Mouse (Mus musculus): ENCODE results near the gene Bfsp2. TPM values are rescaled to one million over a fixed set of nuclear protein-coding genes. Genes with fewer than 3 reads are reported as not detected.

Bfsp2 gene
- total RNA-seq, 1 experiment, result not detected

DNA sequence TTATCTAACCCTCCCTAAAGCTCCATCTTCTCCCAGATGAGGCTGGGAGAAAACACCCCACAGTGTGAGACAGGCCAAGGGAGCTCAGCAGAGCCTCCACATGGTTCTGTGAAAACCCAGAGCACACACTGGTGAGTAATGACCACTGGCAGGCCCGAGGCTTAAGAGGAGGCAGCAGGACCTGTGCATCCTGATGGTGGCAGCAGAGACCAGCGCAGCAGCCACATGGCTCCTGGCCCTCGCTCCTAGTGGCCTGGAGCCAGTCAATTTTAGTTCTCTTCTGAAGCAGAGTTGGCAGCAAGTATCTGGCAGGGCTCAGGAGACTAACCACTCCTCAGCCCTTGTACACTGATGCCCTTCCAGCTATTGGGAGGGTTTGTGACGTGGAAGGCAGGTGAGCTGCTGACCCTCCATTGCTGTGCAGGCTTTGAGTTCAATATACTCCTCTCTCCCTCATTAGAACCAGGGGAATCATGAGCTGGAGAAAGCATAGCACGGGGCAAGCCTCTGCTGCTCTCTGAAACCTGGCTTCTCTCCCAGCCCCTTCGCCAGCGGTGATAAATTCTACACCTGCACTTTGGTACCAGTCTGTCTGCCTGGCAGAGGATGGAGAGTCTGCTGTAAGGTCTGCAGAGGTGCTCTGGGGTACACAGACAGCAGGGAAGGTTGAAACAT, 14.3 kb upstream of the Bfsp2 start:
- H3K9me3 ChIP-seq (ENCODE audit: control insufficient read depth, insufficient read depth, low read depth, low read length), result no peaks in the 10 kb centered on the region
- TF ChIP-seq ZC3H11A (IDR thresholded peaks at IDR 0.05; ENCODE audit: borderline replicate concordance, low read depth, low read length) (peak; percentile 64), ZNF384 (IDR thresholded peaks at IDR 0.05; ENCODE audit: low read depth, low read length) (no peak), CHD2 (IDR thresholded peaks at IDR 0.05; ENCODE audit: low read depth, low read length) (no peak), HCFC1 (IDR thresholded peaks at IDR 0.05; ENCODE audit: borderline replicate concordance, insufficient read depth, low read length) (no peak)
- no peaks in the 10 kb centered on the region for H3K4me1 ChIP-seq (ENCODE audit: control insufficient read depth in 2 of 2, insufficient read depth in 2 of 2, low read length in 2 of 2, poor library complexity in 1 of 2)
- H3K27ac ChIP-seq (ENCODE audit: insufficient read depth, low read depth, low read length, poor library complexity, severe bottlenecking), result no peak overlapping the region
- no peak overlapping the region for H3K4me3 ChIP-seq (ENCODE audit: insufficient read depth in 1 of 2, low read depth in 1 of 2, low read length in 2 of 2, poor library complexity in 1 of 2, severe bottlenecking in 1 of 2)
- in situ Hi-C loops (cut with MboI; ENCODE audit: low sequenced_read_pairs in 2 of 2, unreplicated experiment in 2 of 2), result loop anchor here (10.0 to 25.0 kb wide), 3 partner anchors 260 to 500 kb away; partner anchors contain the start of gene Tmem108 (in 1 of the 2)
- no peaks in the 10 kb centered on the region for H3K36me3 ChIP-seq (ENCODE audit: control insufficient read depth, insufficient read depth, low read length, poor library complexity, severe bottlenecking)
- no peak for DNase-seq (ENCODE audit: low read depth, low spot score)
- no peak overlapping the region for H3K9ac ChIP-seq (ENCODE audit: insufficient read depth, low read depth, low read length, poor library complexity, severe bottlenecking)

DNA sequence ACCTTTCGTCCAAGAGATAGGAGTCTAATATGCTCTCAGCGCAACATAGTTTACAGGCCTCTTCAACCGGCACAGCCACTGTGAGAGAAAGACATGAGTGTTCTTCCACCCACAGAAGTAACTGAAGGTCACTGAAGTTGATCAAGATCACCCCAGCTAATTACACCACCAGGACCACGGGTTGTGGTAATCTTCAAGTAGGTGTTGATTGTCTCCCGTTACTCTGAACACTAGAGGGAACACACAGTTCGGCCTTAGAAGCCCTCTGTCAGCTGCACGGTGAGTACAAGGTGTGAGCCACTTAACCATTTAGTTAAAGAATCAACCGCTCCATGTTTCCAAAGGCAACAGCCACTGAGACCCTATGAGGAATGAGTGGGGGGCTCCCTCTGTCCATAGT, 11.8 kb upstream of the Bfsp2 start:
- no peak for DNase-seq (ENCODE audit: low read depth, low spot score)
- Histone ChIP-seq H3K9me3 (ENCODE audit: control insufficient read depth, insufficient read depth, low read depth, low read length) (no peaks in the 10 kb centered on the region), H3K36me3 (ENCODE audit: control insufficient read depth, insufficient read depth, low read length, poor library complexity, severe bottlenecking) (no peaks in the 10 kb centered on the region), H3K4me1 (ENCODE audit: control insufficient read depth in 2 of 2, insufficient read depth in 2 of 2, low read length in 2 of 2, poor library complexity in 1 of 2) (no peaks in the 10 kb centered on the region), H3K9ac (ENCODE audit: insufficient read depth, low read depth, low read length, poor library complexity, severe bottlenecking) (no peak overlapping the region), H3K4me3 (ENCODE audit: insufficient read depth in 1 of 2, low read depth in 1 of 2, low read length in 2 of 2, poor library complexity in 1 of 2, severe bottlenecking in 1 of 2) (no peak overlapping the region), H3K27ac (ENCODE audit: insufficient read depth, low read depth, low read length, poor library complexity, severe bottlenecking) (no peak overlapping the region)
- in situ Hi-C loops (cut with MboI; ENCODE audit: low sequenced_read_pairs in 2 of 2, unreplicated experiment in 2 of 2), result loop anchor here (10.0 to 25.0 kb wide), 3 partner anchors 263 to 503 kb away; partner anchors contain the start of gene Tmem108 (in 1 of the 2)
- no peak for TF ChIP-seq CHD2 (IDR thresholded peaks at IDR 0.05; ENCODE audit: low read depth, low read length)
- TF ChIP-seq HCFC1 (IDR thresholded peaks at IDR 0.05; ENCODE audit: borderline replicate concordance, insufficient read depth, low read length), result no peak
- TF ChIP-seq ZC3H11A (IDR thresholded peaks at IDR 0.05; ENCODE audit: borderline replicate concordance, low read depth, low read length), result no peak
- TF ChIP-seq MAFK (IDR thresholded peaks at IDR 0.05; ENCODE audit: insufficient read depth, low read depth, low read length), result no peak

GRCm38 (mm10) chr9:103490439-103490838, 10.2 kb upstream of the Bfsp2 start:
- H3K4me1 ChIP-seq (ENCODE audit: control insufficient read depth in 2 of 2, insufficient read depth in 2 of 2, low read length in 2 of 2, poor library complexity in 1 of 2), result no peaks in the 10 kb centered on the region
- no peaks in the 10 kb centered on the region for H3K36me3 ChIP-seq (ENCODE audit: control insufficient read depth, insufficient read depth, low read length, poor library complexity, severe bottlenecking)
- H3K27ac ChIP-seq (ENCODE audit: insufficient read depth, low read depth, low read length, poor library complexity, severe bottlenecking), result no peak overlapping the region
- in situ Hi-C loops (cut with MboI; ENCODE audit: low sequenced_read_pairs in 2 of 2, unreplicated experiment in 2 of 2), result loop anchor here (10.0 to 25.0 kb wide), 3 partner anchors 264 to 504 kb away; partner anchors contain the start of gene Tmem108 (in 1 of the 2)
- peak; percentile 50 for DNase-seq (ENCODE audit: low read depth, low spot score)
- no peak overlapping the region for H3K9ac ChIP-seq (ENCODE audit: insufficient read depth, low read depth, low read length, poor library complexity, severe bottlenecking)
- TF ChIP-seq HCFC1 (IDR thresholded peaks at IDR 0.05; ENCODE audit: borderline replicate concordance, insufficient read depth, low read length) (no peak), ZNF384 (IDR thresholded peaks at IDR 0.05; ENCODE audit: low read depth, low read length) (no peak), ZC3H11A (IDR thresholded peaks at IDR 0.05; ENCODE audit: borderline replicate concordance, low read depth, low read length) (peak; percentile 88), MAFK (IDR thresholded peaks at IDR 0.05; ENCODE audit: insufficient read depth, low read depth, low read length) (no peak), CHD2 (IDR thresholded peaks at IDR 0.05; ENCODE audit: low read depth, low read length) (no peak)
- no peak overlapping the region for H3K4me3 ChIP-seq (ENCODE audit: insufficient read depth in 1 of 2, low read depth in 1 of 2, low read length in 2 of 2, poor library complexity in 1 of 2, severe bottlenecking in 1 of 2)
- H3K9me3 ChIP-seq (ENCODE audit: control insufficient read depth, insufficient read depth, low read depth, low read length), result no peaks in the 10 kb centered on the region

DNA sequence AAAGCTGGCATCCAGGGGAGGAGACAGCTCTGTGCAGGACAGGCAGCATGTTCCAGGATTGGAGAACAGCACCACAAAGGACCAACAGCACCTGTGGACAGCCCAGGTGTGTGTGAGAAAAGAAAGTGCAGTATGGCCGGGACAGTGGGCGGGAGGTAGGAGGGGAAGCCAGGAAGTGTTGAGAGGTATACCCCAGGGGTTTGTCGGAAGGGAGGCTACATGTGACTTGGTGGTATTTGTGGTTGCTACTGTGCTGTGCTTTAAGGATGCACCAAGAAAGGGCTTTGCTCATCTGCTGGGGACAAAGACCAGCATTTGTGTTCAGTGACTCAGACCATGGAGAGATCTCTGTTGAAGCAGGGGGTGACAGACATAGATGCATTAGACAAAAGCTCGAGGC, 9.7 kb upstream of the Bfsp2 start:
- no peaks in the 10 kb centered on the region for H3K4me1 ChIP-seq (ENCODE audit: control insufficient read depth in 2 of 2, insufficient read depth in 2 of 2, low read length in 2 of 2, poor library complexity in 1 of 2)
- in situ Hi-C loops (cut with MboI; ENCODE audit: low sequenced_read_pairs in 2 of 2, unreplicated experiment in 2 of 2), result loop anchor here (10.0 to 25.0 kb wide), 3 partner anchors 265 to 505 kb away; partner anchors contain the start of gene Tmem108 (in 1 of the 2)
- no peaks in the 10 kb centered on the region for H3K9me3 ChIP-seq (ENCODE audit: control insufficient read depth, insufficient read depth, low read depth, low read length)
- H3K4me3 ChIP-seq (ENCODE audit: insufficient read depth in 1 of 2, low read depth in 1 of 2, low read length in 2 of 2, poor library complexity in 1 of 2, severe bottlenecking in 1 of 2), result no peak overlapping the region
- TF ChIP-seq MAFK (IDR thresholded peaks at IDR 0.05; ENCODE audit: insufficient read depth, low read depth, low read length) (no peak), ZNF384 (IDR thresholded peaks at IDR 0.05; ENCODE audit: low read depth, low read length) (no peak), HCFC1 (IDR thresholded peaks at IDR 0.05; ENCODE audit: borderline replicate concordance, insufficient read depth, low read length) (no peak), ZC3H11A (IDR thresholded peaks at IDR 0.05; ENCODE audit: borderline replicate concordance, low read depth, low read length) (no peak), CHD2 (IDR thresholded peaks at IDR 0.05; ENCODE audit: low read depth, low read length) (no peak)
- no peak overlapping the region for H3K9ac ChIP-seq (ENCODE audit: insufficient read depth, low read depth, low read length, poor library complexity, severe bottlenecking)
- H3K27ac ChIP-seq (ENCODE audit: insufficient read depth, low read depth, low read length, poor library complexity, severe bottlenecking), result no peak overlapping the region
- no peak for DNase-seq (ENCODE audit: low read depth, low spot score)
- no peaks in the 10 kb centered on the region for H3K36me3 ChIP-seq (ENCODE audit: control insufficient read depth, insufficient read depth, low read length, poor library complexity, severe bottlenecking)

Measured in ES-E14 (cell line).